Comparison of ENCODE assay signal across 26 mouse cellular contexts in genomic region chr17:13069227-13069626, GRCm38 (mm10). TPM values are rescaled to one million over a fixed set of nuclear protein-coding genes. Genes with fewer than 3 reads are reported as not detected.
"Had no signal": no experiment of that assay in that cellular context is flagged by ENCODE, and none has a peak within 500 bp of the region (broad histone marks: within the 10 kb centered on the region; RNA-seq: fewer than 3 reads in every experiment).

No protein-coding gene starts in this region.

RNA-seq across cellular contexts. Expression of gene Tcp10b, which starts 8.3 kb away (rescaled TPM):
- total RNA-seq: heart, adult 18-20 months; heart, adult 2 months had no signal
- polyA plus RNA-seq: embryonic facial prominence, embryonic 10.5 days; embryonic facial prominence, embryonic 11.5 days; embryonic facial prominence, embryonic 12.5 days; embryonic facial prominence, embryonic 13.5 days; embryonic facial prominence, embryonic 14.5 days; erythroblast, embryonic 14.5 days; forebrain, embryonic 10.5 days; forebrain, embryonic 13.5 days; forebrain, embryonic 15.5 days; forebrain, embryonic 16.5 days had no signal

RNA-seq across cellular contexts. Expression of gene Gpr31b, which starts 17.1 kb away (rescaled TPM):
- total RNA-seq: gastrocnemius, adult 18-20 months; gastrocnemius, adult 2 months; gastrocnemius, adult 8-10 months; gastrocnemius, postnatal 10 days; gastrocnemius, postnatal 14 days; gastrocnemius, postnatal 25 days; gastrocnemius, postnatal 36 days; gastrocnemius, postnatal 4 days; heart, adult 8-10 months had no signal
- polyA plus RNA-seq: cortical plate, adult 2 months; embryonic facial prominence, embryonic 10.5 days; embryonic facial prominence, embryonic 11.5 days; embryonic facial prominence, embryonic 12.5 days; embryonic facial prominence, embryonic 13.5 days; embryonic facial prominence, embryonic 14.5 days; embryonic facial prominence, embryonic 15.5 days; erythroblast, embryonic 14.5 days; forebrain, embryonic 10.5 days; forebrain, embryonic 12.5 days; forebrain, embryonic 13.5 days; forebrain, embryonic 15.5 days; forebrain, postnatal 0 days; frontal cortex, adult 2 months had no signal
